Mouse (Mus musculus): ENCODE results near the gene Ctbp2. TPM values are rescaled to one million over a fixed set of nuclear protein-coding genes. Genes with fewer than 3 reads are reported as not detected.

The Ctbp2 gene
- polyA plus RNA-seq, 1 experiment from 2014 or later: 80.2 TPM

DNA sequence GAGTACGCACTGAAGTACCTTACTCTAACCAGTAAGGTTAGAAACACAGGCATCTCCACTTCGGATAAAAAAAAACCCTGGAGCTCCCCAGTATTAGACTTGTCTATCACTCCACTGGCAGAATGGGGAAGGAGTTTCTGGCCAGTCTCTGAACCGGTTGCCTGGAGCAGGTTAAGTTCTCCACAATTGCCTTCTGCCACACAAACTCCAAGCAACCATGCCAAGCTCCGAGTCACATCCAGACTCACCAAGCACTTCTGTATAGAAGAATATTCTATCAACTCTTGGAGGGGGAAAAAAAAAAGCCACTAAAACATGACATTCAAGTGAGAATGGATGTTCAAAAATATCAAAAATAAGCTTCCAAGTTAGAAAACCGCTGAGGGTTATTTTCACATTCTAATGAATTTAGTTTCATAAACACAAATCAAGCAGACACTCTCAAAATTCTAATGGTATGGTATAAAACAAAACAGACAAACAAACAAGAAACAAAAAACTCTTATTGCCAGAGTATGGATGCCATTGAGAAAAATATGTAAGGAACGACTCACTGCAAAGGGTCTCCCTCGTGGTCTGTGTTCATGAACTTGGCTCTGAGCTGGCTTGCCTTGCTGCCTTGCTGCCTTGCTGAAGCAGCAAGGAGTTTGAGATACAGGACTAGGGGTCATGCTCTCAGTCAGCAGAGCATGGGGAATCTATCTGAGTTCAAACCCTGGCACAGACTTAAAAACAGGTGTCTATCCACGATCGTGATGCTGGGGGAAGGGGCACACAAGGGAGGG, 29.3 kb downstream of the Ctbp2 start:
- Histone ChIP-seq H3K9me3 (ENCODE audit: control insufficient read depth, low read length) (no peaks in the 10 kb centered on the region), H3K4me3 (ENCODE audit: low read length) (no peak overlapping the region), H3K36me3 (ENCODE audit: control insufficient read depth, insufficient read depth, low read length) (no peaks in the 10 kb centered on the region), H3K4me1 (ENCODE audit: control insufficient read depth, insufficient read depth, low read length) (peaks cover 18% of the 10 kb centered on the region), H3K27me3 (replicated peaks; ENCODE audit: control insufficient read depth, insufficient read depth, low read length) (no peaks in the 10 kb centered on the region), H3K27ac (ENCODE audit: low read length) (no peak overlapping the region), H3K4me2 (ENCODE audit: low read depth, low read length) (no peak overlapping the region), H3K9ac (ENCODE audit: low read depth, low read length) (no peak overlapping the region)
- ATAC-seq: no peak
- 78% methylated on average over 9 of the region's 9 CpGs for WGBS

DNA sequence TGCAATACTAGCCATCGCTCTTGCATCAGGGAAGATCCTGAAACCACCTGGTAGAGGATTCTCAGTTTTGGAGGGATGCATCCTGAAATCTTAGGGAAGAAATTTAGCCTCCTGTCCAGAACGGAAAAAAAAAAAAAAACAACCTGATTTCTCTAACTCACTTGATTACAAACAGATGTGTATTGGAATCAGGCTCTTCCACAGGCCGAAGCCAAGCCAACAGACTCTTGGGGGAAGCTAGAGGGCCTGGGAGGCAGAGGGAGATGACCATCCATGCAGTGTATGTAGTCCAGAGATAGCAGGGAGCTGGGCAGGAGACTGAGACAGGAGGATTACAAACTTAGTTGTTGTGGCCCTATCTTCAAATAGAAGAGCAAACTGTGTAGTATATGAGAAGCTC, 30.0 kb downstream of the Ctbp2 start:
- no peaks in the 10 kb centered on the region for H3K27me3 ChIP-seq (replicated peaks; ENCODE audit: control insufficient read depth, insufficient read depth, low read length)
- no peak overlapping the region for H3K4me3 ChIP-seq (ENCODE audit: low read length)
- 79% methylated on average over 3 of the region's 3 CpGs for WGBS
- no peaks in the 10 kb centered on the region for H3K36me3 ChIP-seq (ENCODE audit: control insufficient read depth, insufficient read depth, low read length)
- no peak for ATAC-seq
- H3K27ac ChIP-seq (ENCODE audit: low read length): no peak overlapping the region
- H3K4me2 ChIP-seq (ENCODE audit: low read depth, low read length): no peak overlapping the region
- H3K4me1 ChIP-seq (ENCODE audit: control insufficient read depth, insufficient read depth, low read length): peaks cover 15% of the 10 kb centered on the region
- H3K9ac ChIP-seq (ENCODE audit: low read depth, low read length): no peak overlapping the region
- no peaks in the 10 kb centered on the region for H3K9me3 ChIP-seq (ENCODE audit: control insufficient read depth, low read length)

DNA sequence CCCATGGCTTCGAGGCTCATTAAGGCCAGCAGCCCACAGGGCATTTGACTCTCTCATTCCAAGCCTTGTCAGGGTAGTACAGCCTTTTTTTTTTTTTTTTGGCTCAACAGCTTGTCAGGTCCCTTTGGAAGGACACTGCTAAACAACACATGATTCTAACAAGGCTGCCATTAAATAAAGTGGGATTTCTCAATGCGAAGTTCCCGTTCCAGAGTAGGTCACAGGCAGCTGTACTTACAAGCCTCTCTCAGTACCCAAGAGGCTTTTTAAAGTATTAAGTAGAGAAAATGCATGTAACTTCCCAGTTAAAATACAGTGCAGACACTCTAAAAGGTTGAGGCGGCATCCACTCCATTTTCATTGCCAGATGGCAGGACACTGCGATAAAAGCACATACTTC, 30.4 kb downstream of the Ctbp2 start:
- ATAC-seq: no peak
- 93% methylated on average over 5 of the region's 5 CpGs for WGBS
- no peak overlapping the region for H3K4me2 ChIP-seq (ENCODE audit: low read depth, low read length)
- H3K27me3 ChIP-seq (replicated peaks; ENCODE audit: control insufficient read depth, insufficient read depth, low read length): no peaks in the 10 kb centered on the region
- H3K36me3 ChIP-seq (ENCODE audit: control insufficient read depth, insufficient read depth, low read length): no peaks in the 10 kb centered on the region
- H3K4me1 ChIP-seq (ENCODE audit: control insufficient read depth, insufficient read depth, low read length): peaks cover 16% of the 10 kb centered on the region
- no peak overlapping the region for H3K9ac ChIP-seq (ENCODE audit: low read depth, low read length)
- no peaks in the 10 kb centered on the region for H3K9me3 ChIP-seq (ENCODE audit: control insufficient read depth, low read length)
- no peak overlapping the region for H3K27ac ChIP-seq (ENCODE audit: low read length)
- no peak overlapping the region for H3K4me3 ChIP-seq (ENCODE audit: low read length)

DNA sequence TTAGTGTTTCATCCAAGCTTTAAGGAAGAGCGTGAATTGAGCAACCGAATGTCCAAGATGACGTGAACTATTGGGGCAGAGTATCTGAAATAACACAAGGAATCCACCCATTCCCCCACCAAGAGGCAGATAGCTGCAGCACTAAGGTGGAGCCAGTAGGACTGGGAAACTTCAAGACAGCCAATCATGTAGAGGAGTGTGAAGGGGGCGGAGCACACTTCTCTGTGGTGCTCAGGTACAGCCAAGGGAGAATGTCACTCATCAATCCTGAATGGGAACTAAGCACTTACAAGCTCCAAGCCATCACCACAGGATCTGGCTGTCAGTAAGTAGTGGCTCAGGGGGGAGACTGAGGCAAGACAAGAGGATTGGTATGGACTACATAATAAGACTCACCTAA, 33.5 kb downstream of the Ctbp2 start:
- no peaks in the 10 kb centered on the region for H3K36me3 ChIP-seq (ENCODE audit: control insufficient read depth, insufficient read depth, low read length)
- whole genome bisulfite sequencing: 83% methylated on average over 4 of the region's 4 CpGs
- peaks cover 25% of the 10 kb centered on the region for H3K4me1 ChIP-seq (ENCODE audit: control insufficient read depth, insufficient read depth, low read length)
- H3K9ac ChIP-seq (ENCODE audit: low read depth, low read length): no peak overlapping the region
- H3K4me3 ChIP-seq (ENCODE audit: low read length): no peak overlapping the region
- no peak overlapping the region for H3K4me2 ChIP-seq (ENCODE audit: low read depth, low read length)
- H3K9me3 ChIP-seq (ENCODE audit: control insufficient read depth, low read length): no peaks in the 10 kb centered on the region
- no peak for ATAC-seq
- no peak overlapping the region for H3K27ac ChIP-seq (ENCODE audit: low read length)
- H3K27me3 ChIP-seq (replicated peaks; ENCODE audit: control insufficient read depth, insufficient read depth, low read length): no peaks in the 10 kb centered on the region

DNA sequence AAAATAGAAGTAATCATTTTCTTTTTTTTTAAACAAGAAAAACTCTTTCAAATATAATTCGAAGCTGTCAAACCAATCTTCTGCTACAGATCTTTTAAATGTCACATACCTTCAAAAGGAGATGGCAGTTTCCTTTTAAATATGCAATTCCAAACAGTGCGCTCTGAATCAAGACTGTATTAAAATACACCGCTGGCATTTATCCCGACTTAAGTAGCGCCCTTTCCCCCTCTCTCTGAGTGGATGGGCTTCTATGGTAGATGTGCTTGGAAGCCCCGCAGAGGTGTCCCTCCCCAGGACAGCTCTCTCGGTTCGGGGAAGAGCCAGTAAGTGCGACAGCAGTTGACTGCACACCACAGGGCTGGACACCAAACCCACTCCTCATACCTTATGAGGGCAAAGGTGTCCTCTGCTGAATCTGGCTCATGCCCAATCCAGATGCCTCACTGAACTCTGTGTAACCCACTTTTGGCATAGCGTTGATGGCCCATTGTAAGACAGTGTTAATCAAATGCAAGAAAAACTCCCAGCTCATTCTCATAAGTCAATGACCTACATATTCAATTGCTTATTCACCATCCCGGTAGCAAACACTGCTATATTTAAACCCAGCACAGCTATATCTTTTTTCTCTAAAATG, 34.4 kb downstream of the Ctbp2 start:
- Histone ChIP-seq H3K9ac (ENCODE audit: low read depth, low read length) (no peak overlapping the region), H3K9me3 (ENCODE audit: control insufficient read depth, low read length) (no peaks in the 10 kb centered on the region), H3K4me1 (ENCODE audit: control insufficient read depth, insufficient read depth, low read length) (peaks cover 26% of the 10 kb centered on the region), H3K27ac (ENCODE audit: low read length) (peak overlapping the region; percentile 4; the same call in 1 of the 2 replicates), H3K36me3 (ENCODE audit: control insufficient read depth, insufficient read depth, low read length) (no peaks in the 10 kb centered on the region), H3K4me2 (ENCODE audit: low read depth, low read length) (no peak overlapping the region), H3K27me3 (replicated peaks; ENCODE audit: control insufficient read depth, insufficient read depth, low read length) (no peaks in the 10 kb centered on the region), H3K4me3 (ENCODE audit: low read length) (no peak overlapping the region)
- no peak for ATAC-seq
- 74% methylated on average over 11 of the region's 11 CpGs for WGBS

DNA sequence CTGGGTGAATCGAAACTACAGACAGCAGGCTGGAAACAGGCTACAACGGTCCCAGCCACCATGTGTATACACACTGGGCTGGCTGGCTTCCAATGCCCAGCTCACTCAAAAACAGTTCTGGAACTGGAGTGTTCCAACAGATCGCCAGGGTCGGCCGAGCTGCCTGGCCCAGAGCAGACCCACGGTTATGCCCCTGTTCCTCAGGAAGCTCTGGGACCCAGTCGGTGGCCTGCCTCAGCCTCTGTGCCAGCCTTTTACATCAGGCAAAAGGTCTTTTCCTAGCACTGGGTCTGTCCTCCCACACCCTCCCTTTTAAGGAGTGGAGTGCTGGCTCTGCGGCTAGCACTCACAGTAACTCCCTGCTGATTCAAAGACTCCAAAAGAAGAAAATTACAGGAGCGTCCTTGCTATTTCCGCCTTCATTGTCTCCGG, 35.3 kb downstream of the Ctbp2 start:
- no peaks in the 10 kb centered on the region for H3K36me3 ChIP-seq (ENCODE audit: control insufficient read depth, insufficient read depth, low read length)
- H3K27ac ChIP-seq (ENCODE audit: low read length): peak overlapping the region; percentile 82
- 40% methylated on average over 11 of the region's 11 CpGs for WGBS
- ATAC-seq: peak; percentile 67
- H3K9me3 ChIP-seq (ENCODE audit: control insufficient read depth, low read length): no peaks in the 10 kb centered on the region
- peak overlapping the region; percentile 21 for H3K4me2 ChIP-seq (ENCODE audit: low read depth, low read length)
- 0 out of 2 replicates have a peak overlapping the region, but pooled peaks have one; percentile 2 for H3K4me3 ChIP-seq (ENCODE audit: low read length)
- peak overlapping the region; percentile 49 for H3K9ac ChIP-seq (ENCODE audit: low read depth, low read length)
- H3K27me3 ChIP-seq (replicated peaks; ENCODE audit: control insufficient read depth, insufficient read depth, low read length): no peaks in the 10 kb centered on the region
- peaks cover 26% of the 10 kb centered on the region for H3K4me1 ChIP-seq (ENCODE audit: control insufficient read depth, insufficient read depth, low read length)

DNA sequence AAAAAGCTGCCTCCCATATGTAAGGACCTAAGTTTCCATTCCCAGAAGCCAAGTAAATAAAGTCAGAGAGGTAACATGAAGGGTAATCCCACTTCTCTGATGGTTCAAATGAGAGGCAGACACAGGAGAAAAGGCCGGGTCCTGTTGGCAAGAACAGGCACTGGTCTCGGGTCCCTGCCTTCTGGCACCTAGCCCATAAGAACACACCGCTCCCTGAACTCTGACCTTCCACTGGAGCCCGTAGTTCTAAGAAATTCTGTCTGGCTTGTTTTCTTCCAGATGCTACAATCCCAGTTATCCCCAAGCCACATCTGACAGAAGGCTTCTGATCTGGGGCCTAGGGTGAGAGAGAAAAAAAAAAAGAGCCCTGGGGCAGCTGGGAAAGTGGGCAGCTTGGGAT, 35.7 kb downstream of the Ctbp2 start:
- 0 out of 2 replicates have a peak overlapping the region, but pooled peaks have one; percentile 21 for H3K4me2 ChIP-seq (ENCODE audit: low read depth, low read length)
- H3K9me3 ChIP-seq (ENCODE audit: control insufficient read depth, low read length): no peaks in the 10 kb centered on the region
- H3K4me1 ChIP-seq (ENCODE audit: control insufficient read depth, insufficient read depth, low read length): peaks cover 26% of the 10 kb centered on the region
- H3K36me3 ChIP-seq (ENCODE audit: control insufficient read depth, insufficient read depth, low read length): no peaks in the 10 kb centered on the region
- WGBS: 56% methylated on average over 4 of the region's 4 CpGs
- no peak overlapping the region for H3K4me3 ChIP-seq (ENCODE audit: low read length)
- H3K27ac ChIP-seq (ENCODE audit: low read length): peak overlapping the region; percentile 82
- no peaks in the 10 kb centered on the region for H3K27me3 ChIP-seq (replicated peaks; ENCODE audit: control insufficient read depth, insufficient read depth, low read length)
- H3K9ac ChIP-seq (ENCODE audit: low read depth, low read length): peak overlapping the region; percentile 49; the same call in 1 of the 2 replicates
- ATAC-seq: no peak

DNA sequence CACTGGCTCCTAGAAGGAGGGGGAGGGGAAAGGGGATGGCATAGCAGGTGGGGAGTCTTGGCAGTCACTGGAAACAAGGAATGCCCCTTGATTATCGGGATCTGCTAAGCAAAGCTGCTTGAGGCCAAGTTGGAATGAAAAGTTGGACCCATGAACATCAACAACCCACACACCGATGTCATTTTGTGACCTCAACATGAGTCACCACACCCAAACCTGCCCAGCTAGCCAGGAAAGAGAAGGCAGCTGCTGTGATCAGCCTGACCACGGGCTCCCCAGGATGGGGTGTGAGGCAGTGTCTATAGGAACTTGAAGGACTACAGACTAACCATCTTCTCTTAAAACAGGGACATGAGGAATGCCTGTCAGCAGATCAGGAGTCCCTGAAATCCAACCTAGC, 38.7 kb downstream of the Ctbp2 start:
- H3K4me1 ChIP-seq (ENCODE audit: control insufficient read depth, insufficient read depth, low read length): peaks cover 22% of the 10 kb centered on the region
- no peak overlapping the region for H3K9ac ChIP-seq (ENCODE audit: low read depth, low read length)
- no peak overlapping the region for H3K27ac ChIP-seq (ENCODE audit: low read length)
- no peaks in the 10 kb centered on the region for H3K27me3 ChIP-seq (replicated peaks; ENCODE audit: control insufficient read depth, insufficient read depth, low read length)
- no peak overlapping the region for H3K4me2 ChIP-seq (ENCODE audit: low read depth, low read length)
- 89% methylated on average over 3 of the region's 3 CpGs for WGBS
- H3K36me3 ChIP-seq (ENCODE audit: control insufficient read depth, insufficient read depth, low read length): no peaks in the 10 kb centered on the region; the same call in 1 of the 2 replicates
- H3K9me3 ChIP-seq (ENCODE audit: control insufficient read depth, low read length): no peaks in the 10 kb centered on the region
- ATAC-seq: no peak
- H3K4me3 ChIP-seq (ENCODE audit: low read length): no peak overlapping the region

DNA sequence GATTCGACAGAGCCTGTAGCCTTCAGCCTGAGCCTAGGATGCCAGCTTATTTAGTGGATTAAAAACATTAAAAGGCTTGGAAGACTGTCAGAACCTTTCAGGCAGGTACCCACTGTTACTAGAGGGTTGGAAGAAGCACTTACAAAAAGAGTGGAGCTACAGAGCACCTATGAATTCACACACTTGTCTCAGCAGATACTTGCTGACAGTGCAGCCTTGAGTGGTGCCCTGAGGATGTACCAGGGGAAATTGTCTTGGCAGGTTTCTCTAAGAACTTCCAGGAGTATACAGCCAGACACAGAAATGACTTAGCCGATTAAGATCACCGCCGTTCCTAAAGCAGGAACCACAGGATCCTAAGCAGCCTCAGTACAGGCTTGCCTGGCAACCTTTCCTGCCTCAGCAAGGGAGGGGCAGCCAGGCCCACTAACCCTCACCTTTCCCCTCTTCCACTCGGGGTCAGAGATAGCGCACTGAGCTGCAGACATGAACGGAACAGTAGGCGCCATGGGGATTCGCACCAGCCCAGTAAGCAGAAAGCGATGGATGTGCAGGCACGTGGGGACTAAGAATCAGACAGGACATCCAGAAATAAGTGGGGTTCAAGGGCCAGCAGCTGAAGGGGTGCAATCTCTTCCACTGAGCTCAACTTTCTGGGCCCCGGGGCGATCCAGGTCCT, 40.1 kb downstream of the Ctbp2 start:
- H3K4me1 ChIP-seq (ENCODE audit: control insufficient read depth, insufficient read depth, low read length): peaks cover 13% of the 10 kb centered on the region
- 78% methylated on average over 13 of the region's 13 CpGs for WGBS
- H3K9ac ChIP-seq (ENCODE audit: low read depth, low read length): no peak overlapping the region
- ATAC-seq: no peak
- no peaks in the 10 kb centered on the region for H3K27me3 ChIP-seq (replicated peaks; ENCODE audit: control insufficient read depth, insufficient read depth, low read length)
- no peak overlapping the region for H3K4me3 ChIP-seq (ENCODE audit: low read length)
- no peak overlapping the region for H3K27ac ChIP-seq (ENCODE audit: low read length)
- no peak overlapping the region for H3K4me2 ChIP-seq (ENCODE audit: low read depth, low read length)
- H3K9me3 ChIP-seq (ENCODE audit: control insufficient read depth, low read length): no peaks in the 10 kb centered on the region
- no peaks in the 10 kb centered on the region; the same call in 1 of the 2 replicates for H3K36me3 ChIP-seq (ENCODE audit: control insufficient read depth, insufficient read depth, low read length)
